Mouse (Mus musculus): ENCODE measurements around the gene Insr. TPM values are rescaled to one million over a fixed set of nuclear protein-coding genes. Genes with fewer than 3 reads are reported as not detected.

Gene Insr
- polyA plus RNA-seq, 1 experiment from 2014 or later: 37.9 TPM

DNA sequence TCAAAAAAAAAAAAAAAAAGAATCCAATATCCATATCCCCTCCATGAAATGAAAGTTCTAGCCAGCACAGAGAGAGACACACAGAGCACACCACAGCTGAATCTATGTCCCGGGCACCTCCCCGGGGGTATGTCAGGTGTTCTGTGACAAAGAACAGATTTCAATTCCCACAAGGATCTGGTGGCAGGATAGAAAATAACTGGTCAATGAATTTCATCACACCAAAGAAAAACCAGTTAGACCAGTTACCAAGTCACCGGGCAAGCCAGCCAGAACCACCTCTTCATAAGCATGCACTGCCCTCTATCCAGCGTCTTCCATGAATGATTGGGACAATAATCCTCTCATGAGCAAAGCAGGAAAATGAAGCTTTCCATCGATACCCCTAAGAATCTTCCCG lies 26.8 kb downstream of the Insr start:
- DNase-seq (ENCODE audit: low spot score) (no peak), ATAC-seq (ENCODE audit: insufficient number of reproducible peaks, low FRiP score, low TSS enrichment, low read depth) (no peak)
- 92% methylated on average over 6 of the region's 6 CpGs for WGBS

DNA sequence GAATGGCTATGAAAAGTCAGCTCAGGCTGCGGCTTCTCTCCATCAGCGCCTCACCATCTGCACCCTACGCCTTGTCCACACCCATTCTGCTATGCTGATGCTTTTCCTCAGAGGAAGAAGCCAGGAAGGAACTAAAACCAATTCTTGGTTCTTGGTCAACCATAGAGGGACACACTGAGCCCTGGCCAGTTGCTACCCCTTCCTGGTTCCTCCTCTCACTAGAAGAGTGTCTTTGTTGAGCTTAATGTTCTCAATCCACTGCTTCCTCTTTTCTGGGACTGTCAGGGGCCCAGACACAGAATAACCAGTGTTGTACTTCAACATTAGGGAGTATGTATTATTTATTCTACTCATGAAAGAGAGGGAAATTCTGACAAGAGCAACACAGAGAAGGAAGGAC lies 28.3 kb downstream of the Insr start:
- WGBS: 99% methylated on average over 3 of the region's 3 CpGs
- Histone ChIP-seq H3K27ac (replicated peaks; ENCODE audit: low read depth, low read length) (no peak overlapping the region), H3K9ac (ENCODE audit: low read length) (no peak overlapping the region), H3K4me2 (ENCODE audit: low read depth, severe bottlenecking) (no peak overlapping the region), H3K27me3 (ENCODE audit: control insufficient read depth, insufficient read depth, low read length) (no peaks in the 10 kb centered on the region), H3K36me3 (ENCODE audit: control insufficient read depth, insufficient read depth, low read length) (peaks cover 2% of the 10 kb centered on the region; the same call in 1 of the 2 replicates), H3K4me1 (ENCODE audit: control insufficient read depth, insufficient read depth, low read length) (no peaks in the 10 kb centered on the region), H3K9me3 (ENCODE audit: control insufficient read depth, low read length) (no peaks in the 10 kb centered on the region), H3K4me3 (ENCODE audit: low read depth, low read length) (no peak overlapping the region)
- DNase-seq (ENCODE audit: low spot score) (no peak), ATAC-seq (ENCODE audit: insufficient number of reproducible peaks, low FRiP score, low TSS enrichment, low read depth) (no peak)

More for the DNA sequence above, 26.8 kb downstream of the Insr start:
- Histone ChIP-seq H3K27ac (replicated peaks; ENCODE audit: low read depth, low read length) (no peak overlapping the region), H3K27me3 (ENCODE audit: control insufficient read depth, insufficient read depth, low read length) (no peaks in the 10 kb centered on the region), H3K4me3 (ENCODE audit: low read depth, low read length) (no peak overlapping the region), H3K36me3 (ENCODE audit: control insufficient read depth, insufficient read depth, low read length) (peaks cover 2% of the 10 kb centered on the region; the same call in 1 of the 2 replicates), H3K4me1 (ENCODE audit: control insufficient read depth, insufficient read depth, low read length) (no peaks in the 10 kb centered on the region), H3K9me3 (ENCODE audit: control insufficient read depth, low read length) (no peaks in the 10 kb centered on the region), H3K9ac (ENCODE audit: low read length) (no peak overlapping the region), H3K4me2 (ENCODE audit: low read depth, severe bottlenecking) (no peak overlapping the region)

DNA sequence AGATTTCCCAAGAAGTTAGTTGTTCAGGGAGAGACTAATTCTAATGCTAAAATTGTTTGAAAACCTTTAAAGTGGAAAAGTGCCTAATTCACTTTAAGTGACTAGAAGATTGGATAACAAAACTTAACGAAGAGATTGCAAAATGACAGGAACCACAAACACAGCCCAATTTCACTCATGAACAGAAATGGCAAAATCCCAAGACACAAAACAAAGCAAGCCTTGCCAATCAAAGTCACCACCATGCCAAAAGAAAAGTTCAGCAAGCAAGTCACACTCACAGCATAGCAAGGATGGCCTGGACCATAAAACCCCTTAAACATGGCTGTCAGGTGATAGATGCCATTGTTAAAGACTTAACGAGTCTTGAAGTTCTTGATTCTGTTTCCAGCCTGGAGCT lies 29.5 kb downstream of the Insr start:
- no peak overlapping the region for H3K4me3 ChIP-seq (ENCODE audit: low read depth, low read length)
- no peaks in the 10 kb centered on the region; the same call in 1 of the 2 replicates for H3K9me3 ChIP-seq (ENCODE audit: control insufficient read depth, low read length)
- H3K4me2 ChIP-seq (ENCODE audit: low read depth, severe bottlenecking): no peak overlapping the region
- no peaks in the 10 kb centered on the region for H3K4me1 ChIP-seq (ENCODE audit: control insufficient read depth, insufficient read depth, low read length)
- H3K27me3 ChIP-seq (ENCODE audit: control insufficient read depth, insufficient read depth, low read length): no peaks in the 10 kb centered on the region
- ATAC-seq (ENCODE audit: insufficient number of reproducible peaks, low FRiP score, low TSS enrichment, low read depth): no peak
- 77% methylated on average over 2 of the region's 2 CpGs for WGBS
- H3K9ac ChIP-seq (ENCODE audit: low read length): no peak overlapping the region
- peaks cover 2% of the 10 kb centered on the region; the same call in 1 of the 2 replicates for H3K36me3 ChIP-seq (ENCODE audit: control insufficient read depth, insufficient read depth, low read length)
- H3K27ac ChIP-seq (replicated peaks; ENCODE audit: low read depth, low read length): no peak overlapping the region
- DNase-seq (ENCODE audit: low spot score): no peak

GRCm38 (mm10) chr8:3248704-3249103 lies 30.7 kb downstream of the Insr start:
- 87% methylated on average over 5 of the region's 5 CpGs for WGBS
- ATAC-seq (ENCODE audit: insufficient number of reproducible peaks, low FRiP score, low TSS enrichment, low read depth) (no peak), DNase-seq (ENCODE audit: low spot score) (no peak)
- no peak overlapping the region for H3K4me2 ChIP-seq (ENCODE audit: low read depth, severe bottlenecking)
- no peak overlapping the region for H3K4me3 ChIP-seq (ENCODE audit: low read depth, low read length)
- no peaks in the 10 kb centered on the region for H3K4me1 ChIP-seq (ENCODE audit: control insufficient read depth, insufficient read depth, low read length)
- H3K9ac ChIP-seq (ENCODE audit: low read length): no peak overlapping the region
- no peaks in the 10 kb centered on the region; the same call in 1 of the 2 replicates for H3K36me3 ChIP-seq (ENCODE audit: control insufficient read depth, insufficient read depth, low read length)
- H3K27me3 ChIP-seq (ENCODE audit: control insufficient read depth, insufficient read depth, low read length): no peaks in the 10 kb centered on the region
- H3K9me3 ChIP-seq (ENCODE audit: control insufficient read depth, low read length): no peaks in the 10 kb centered on the region; the same call in 1 of the 2 replicates
- H3K27ac ChIP-seq (replicated peaks; ENCODE audit: low read depth, low read length): no peak overlapping the region

DNA sequence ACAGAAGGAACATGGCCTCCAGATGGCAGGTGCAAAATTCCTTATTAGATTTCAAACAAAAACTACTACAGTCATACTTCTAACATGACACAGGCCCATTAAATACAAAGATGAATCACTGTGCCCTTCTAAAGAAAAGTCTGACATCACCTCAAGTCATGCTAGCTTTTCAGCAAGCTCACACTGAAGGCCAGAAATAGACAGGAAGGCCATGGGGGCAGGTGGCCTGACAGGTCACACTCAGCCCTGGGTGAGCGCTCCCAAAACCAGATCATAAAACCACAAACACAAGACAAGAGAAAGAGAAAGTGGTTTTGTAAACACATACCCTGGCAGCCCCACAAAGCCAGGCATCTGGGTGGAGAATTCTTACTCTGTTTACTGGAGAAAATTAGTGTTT lies 32.3 kb downstream of the Insr start:
- H3K4me2 ChIP-seq (ENCODE audit: low read depth, severe bottlenecking): no peak overlapping the region
- DNase-seq (ENCODE audit: low spot score) (no peak), ATAC-seq (ENCODE audit: insufficient number of reproducible peaks, low FRiP score, low TSS enrichment, low read depth) (no peak)
- H3K9me3 ChIP-seq (ENCODE audit: control insufficient read depth, low read length): no peaks in the 10 kb centered on the region; the same call in 1 of the 2 replicates
- H3K27me3 ChIP-seq (ENCODE audit: control insufficient read depth, insufficient read depth, low read length): no peaks in the 10 kb centered on the region
- H3K4me1 ChIP-seq (ENCODE audit: control insufficient read depth, insufficient read depth, low read length): no peaks in the 10 kb centered on the region
- no peaks in the 10 kb centered on the region; the same call in 1 of the 2 replicates for H3K36me3 ChIP-seq (ENCODE audit: control insufficient read depth, insufficient read depth, low read length)
- H3K9ac ChIP-seq (ENCODE audit: low read length): no peak overlapping the region
- no peak overlapping the region for H3K4me3 ChIP-seq (ENCODE audit: low read depth, low read length)
- WGBS: 80% methylated on average over 1 of the region's 1 CpGs
- H3K27ac ChIP-seq (replicated peaks; ENCODE audit: low read depth, low read length): no peak overlapping the region

DNA sequence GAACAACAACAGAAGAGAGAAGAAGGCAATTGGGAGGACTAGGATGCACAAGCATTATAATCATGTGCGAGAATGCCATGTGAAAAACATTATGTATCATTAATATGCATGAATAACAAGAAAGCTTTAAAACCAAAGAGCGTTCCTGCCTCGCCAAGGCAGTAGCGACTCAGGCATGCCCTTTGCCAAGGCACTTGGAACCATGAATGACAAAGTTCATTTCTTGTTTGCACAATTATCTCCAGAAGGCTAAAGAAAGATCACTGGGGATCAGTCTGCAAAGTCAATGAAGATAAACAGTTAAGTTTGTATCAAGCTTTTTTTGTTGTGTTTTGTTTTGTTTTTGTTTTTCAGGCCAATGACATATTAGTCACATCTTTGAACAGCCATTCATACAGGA lies 36.2 kb downstream of the Insr start:
- 92% methylated on average over 4 of the region's 4 CpGs for WGBS

GRCm38 (mm10) chr8:3240725-3241124 lies 38.7 kb downstream of the Insr start:
- DNase-seq (ENCODE audit: low spot score) (no peak), ATAC-seq (ENCODE audit: insufficient number of reproducible peaks, low FRiP score, low TSS enrichment, low read depth) (no peak)
- no peaks in the 10 kb centered on the region for H3K36me3 ChIP-seq (ENCODE audit: control insufficient read depth, insufficient read depth, low read length)
- no peaks in the 10 kb centered on the region for H3K4me1 ChIP-seq (ENCODE audit: control insufficient read depth, insufficient read depth, low read length)
- no peak overlapping the region for H3K4me3 ChIP-seq (ENCODE audit: low read depth, low read length)
- WGBS: over 99% methylated on average over 3 of the region's 3 CpGs
- no peaks in the 10 kb centered on the region for H3K27me3 ChIP-seq (ENCODE audit: control insufficient read depth, insufficient read depth, low read length)
- H3K9ac ChIP-seq (ENCODE audit: low read length): no peak overlapping the region
- no peak overlapping the region for H3K4me2 ChIP-seq (ENCODE audit: low read depth, severe bottlenecking)
- H3K9me3 ChIP-seq (ENCODE audit: control insufficient read depth, low read length): no peaks in the 10 kb centered on the region; the same call in 1 of the 2 replicates
- no peak overlapping the region for H3K27ac ChIP-seq (replicated peaks; ENCODE audit: low read depth, low read length)

More for the DNA sequence above, 36.2 kb downstream of the Insr start:
- DNase-seq (ENCODE audit: low spot score) (no peak), ATAC-seq (ENCODE audit: insufficient number of reproducible peaks, low FRiP score, low TSS enrichment, low read depth) (no peak)
- Histone ChIP-seq H3K27me3 (ENCODE audit: control insufficient read depth, insufficient read depth, low read length) (no peaks in the 10 kb centered on the region), H3K4me1 (ENCODE audit: control insufficient read depth, insufficient read depth, low read length) (no peaks in the 10 kb centered on the region), H3K27ac (replicated peaks; ENCODE audit: low read depth, low read length) (no peak overlapping the region), H3K4me3 (ENCODE audit: low read depth, low read length) (no peak overlapping the region), H3K9me3 (ENCODE audit: control insufficient read depth, low read length) (no peaks in the 10 kb centered on the region; the same call in 1 of the 2 replicates), H3K9ac (ENCODE audit: low read length) (no peak overlapping the region), H3K36me3 (ENCODE audit: control insufficient read depth, insufficient read depth, low read length) (no peaks in the 10 kb centered on the region; the same call in 1 of the 2 replicates), H3K4me2 (ENCODE audit: low read depth, severe bottlenecking) (no peak overlapping the region)

GRCm38 (mm10) chr8:3239641-3240040 lies 39.8 kb downstream of the Insr start:
- no peak overlapping the region for H3K9ac ChIP-seq (ENCODE audit: low read length)
- H3K36me3 ChIP-seq (ENCODE audit: control insufficient read depth, insufficient read depth, low read length): no peaks in the 10 kb centered on the region
- H3K27me3 ChIP-seq (ENCODE audit: control insufficient read depth, insufficient read depth, low read length): no peaks in the 10 kb centered on the region
- H3K4me1 ChIP-seq (ENCODE audit: control insufficient read depth, insufficient read depth, low read length): no peaks in the 10 kb centered on the region
- no peak overlapping the region for H3K4me2 ChIP-seq (ENCODE audit: low read depth, severe bottlenecking)
- 86% methylated on average over 3 of the region's 3 CpGs for WGBS
- no peak overlapping the region for H3K27ac ChIP-seq (replicated peaks; ENCODE audit: low read depth, low read length)
- H3K4me3 ChIP-seq (ENCODE audit: low read depth, low read length): no peak overlapping the region
- DNase-seq (ENCODE audit: low spot score) (no peak), ATAC-seq (ENCODE audit: insufficient number of reproducible peaks, low FRiP score, low TSS enrichment, low read depth) (no peak)
- H3K9me3 ChIP-seq (ENCODE audit: control insufficient read depth, low read length): no peaks in the 10 kb centered on the region

- H3K27ac ChIP-seq (replicated peaks; ENCODE audit: low read depth, low read length): no peak overlapping the region
- H3K9me3 ChIP-seq (ENCODE audit: control insufficient read depth, low read length): no peaks in the 10 kb centered on the region
- ATAC-seq (ENCODE audit: insufficient number of reproducible peaks, low FRiP score, low TSS enrichment, low read depth): no peak
- H3K4me3 ChIP-seq (ENCODE audit: low read depth, low read length): no peak overlapping the region
- H3K4me2 ChIP-seq (ENCODE audit: low read depth, severe bottlenecking): no peak overlapping the region
- 92% methylated on average over 3 of the region's 3 CpGs for WGBS
- no peaks in the 10 kb centered on the region for H3K36me3 ChIP-seq (ENCODE audit: control insufficient read depth, insufficient read depth, low read length)
- no peak overlapping the region for H3K9ac ChIP-seq (ENCODE audit: low read length)
- H3K27me3 ChIP-seq (ENCODE audit: control insufficient read depth, insufficient read depth, low read length): no peaks in the 10 kb centered on the region
- DNase-seq (ENCODE audit: low spot score): no peak
- no peaks in the 10 kb centered on the region for H3K4me1 ChIP-seq (ENCODE audit: control insufficient read depth, insufficient read depth, low read length)
Observed at GRCm38 (mm10) chr8:3238792-3239191, 40.6 kb downstream of the Insr start.
